Mouse (Mus musculus): ENCODE measurements at regions not wholly inside any gene's neighbourhood (a gene's known extent, or its start where the extent isn't known, plus 50 kb on each side); places are given as distances from the start of the nearest gene placed in this dataset.

GRCm38 (mm10) chr2:128433553-128434081, 157.4 kb upstream of the Spdye4c start:
- in situ Hi-C loops (cut with MboI; ENCODE audit: low pct_unique_long_range_greater_than_20kb in 1 of 2, low sequenced_read_pairs in 2 of 2, unreplicated experiment in 1 of 2) = no loop called here

DNA sequence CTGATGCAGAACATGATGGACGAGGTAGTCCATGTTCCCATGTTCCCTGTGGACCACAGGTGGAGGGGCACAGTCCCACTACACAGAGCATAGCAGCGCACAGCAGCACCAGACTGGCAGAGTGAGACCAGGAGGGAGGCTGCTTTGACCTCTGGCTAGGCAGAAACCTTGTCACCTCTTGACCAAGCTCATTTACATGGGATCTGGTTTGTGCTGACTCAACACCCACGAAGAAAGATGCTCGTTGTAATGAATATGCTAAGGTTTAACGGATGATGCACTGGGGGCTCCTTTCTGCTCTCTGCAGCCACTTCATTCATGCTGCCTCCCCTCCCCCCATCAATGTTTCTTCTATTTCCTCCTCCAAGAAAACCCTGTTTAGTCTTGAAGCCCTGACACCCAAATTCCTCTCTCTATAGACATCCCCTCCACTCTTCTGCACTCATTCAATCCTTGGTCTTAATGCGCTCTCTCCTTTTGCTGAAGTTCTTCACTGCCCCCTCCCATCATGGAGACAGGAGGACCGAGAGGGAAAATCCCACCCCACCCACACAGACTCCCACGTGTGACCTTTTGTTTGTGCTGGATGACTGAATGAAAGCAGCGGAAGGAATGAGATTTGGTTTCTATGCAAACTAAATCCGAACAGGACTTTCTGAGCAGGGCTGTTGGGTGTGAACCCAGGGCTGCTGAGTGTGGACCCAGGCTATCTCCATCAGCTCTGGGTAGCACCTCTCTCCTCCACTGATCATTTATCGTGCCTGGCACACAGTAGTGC, 156.6 kb upstream of the Spdye4c start:
- in situ Hi-C loops (cut with MboI; ENCODE audit: low pct_unique_long_range_greater_than_20kb in 1 of 2, low sequenced_read_pairs in 2 of 2, unreplicated experiment in 1 of 2) = no loop called here

- in situ Hi-C loops (cut with MboI; ENCODE audit: low pct_unique_long_range_greater_than_20kb in 1 of 2, low sequenced_read_pairs in 2 of 2, unreplicated experiment in 1 of 2) = no loop called here
These were observed 154.6 kb upstream of the Spdye4c start for GRCm38 (mm10) chr2:128436378-128436777.

DNA sequence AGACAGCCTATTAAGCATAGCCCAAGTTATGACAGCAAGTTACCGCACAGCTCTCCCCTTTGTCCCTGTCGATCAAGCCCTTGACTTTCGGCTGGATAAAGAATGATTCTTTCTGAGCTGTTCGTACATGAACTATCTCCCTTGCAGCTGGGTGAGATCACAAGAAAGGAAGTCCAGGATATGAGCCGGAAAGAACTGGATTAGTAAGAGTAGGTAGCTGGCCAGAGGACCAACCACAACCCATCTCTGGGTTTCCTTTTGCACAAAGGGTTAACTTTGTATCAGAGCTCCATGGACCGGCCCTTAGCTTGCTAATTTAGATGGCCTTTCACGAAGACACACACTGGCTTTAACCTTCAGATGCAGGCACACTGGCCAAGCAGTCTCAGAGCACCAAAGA, 153.3 kb upstream of the Spdye4c start:
- in situ Hi-C loops (cut with MboI; ENCODE audit: low pct_unique_long_range_greater_than_20kb in 1 of 2, low sequenced_read_pairs in 2 of 2, unreplicated experiment in 1 of 2) = no loop called here

GRCm38 (mm10) chr2:128438161-128438822, 152.7 kb upstream of the Spdye4c start:
- in situ Hi-C loops (cut with MboI; ENCODE audit: low pct_unique_long_range_greater_than_20kb in 1 of 2, low sequenced_read_pairs in 2 of 2, unreplicated experiment in 1 of 2) = no loop called here

DNA sequence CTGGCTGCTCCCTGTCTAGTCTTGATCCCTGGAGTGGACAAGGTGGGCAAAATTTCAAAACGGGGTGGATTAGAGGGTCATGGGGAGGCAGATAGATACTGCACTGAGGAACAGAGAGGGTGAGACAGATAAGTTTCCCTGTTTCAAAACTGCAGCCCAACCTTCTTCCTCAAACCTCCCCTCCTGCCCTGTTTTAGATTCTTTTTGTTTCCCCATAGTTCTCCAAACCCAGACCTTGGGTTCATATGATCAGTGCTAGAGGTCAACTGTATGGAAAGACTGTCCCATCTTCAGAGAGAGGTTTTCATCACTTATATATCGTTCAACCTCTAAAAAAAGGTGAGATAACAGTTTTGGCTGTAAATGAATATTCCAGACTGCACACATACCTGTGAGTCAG, 152.1 kb upstream of the Spdye4c start:
- in situ Hi-C loops (cut with MboI; ENCODE audit: low pct_unique_long_range_greater_than_20kb in 1 of 2, low sequenced_read_pairs in 2 of 2, unreplicated experiment in 1 of 2) = no loop called here

DNA sequence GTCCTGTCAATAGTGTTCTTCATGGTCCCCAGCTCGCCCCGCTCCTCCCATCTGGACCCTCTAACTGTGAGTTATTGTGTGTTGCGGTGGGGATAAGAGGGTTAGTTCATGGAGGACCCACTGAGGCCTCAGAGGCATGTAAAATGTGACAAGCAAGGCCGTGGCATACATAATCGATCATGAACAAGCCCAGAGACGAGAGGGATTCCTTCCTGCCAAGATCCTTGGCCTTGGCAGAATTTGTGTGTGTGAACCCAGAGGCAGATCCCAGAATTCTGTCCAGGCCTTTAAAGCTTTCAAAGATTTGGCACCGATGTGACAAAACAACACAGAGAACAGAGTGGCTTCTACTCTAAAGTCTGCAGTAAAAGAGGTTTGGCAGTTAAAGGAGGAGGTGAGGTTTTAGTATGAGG, 146.4 kb upstream of the Spdye4c start:
- in situ Hi-C loops (cut with MboI; ENCODE audit: low pct_unique_long_range_greater_than_20kb in 1 of 2, low sequenced_read_pairs in 2 of 2, unreplicated experiment in 1 of 2) = no loop called here

DNA sequence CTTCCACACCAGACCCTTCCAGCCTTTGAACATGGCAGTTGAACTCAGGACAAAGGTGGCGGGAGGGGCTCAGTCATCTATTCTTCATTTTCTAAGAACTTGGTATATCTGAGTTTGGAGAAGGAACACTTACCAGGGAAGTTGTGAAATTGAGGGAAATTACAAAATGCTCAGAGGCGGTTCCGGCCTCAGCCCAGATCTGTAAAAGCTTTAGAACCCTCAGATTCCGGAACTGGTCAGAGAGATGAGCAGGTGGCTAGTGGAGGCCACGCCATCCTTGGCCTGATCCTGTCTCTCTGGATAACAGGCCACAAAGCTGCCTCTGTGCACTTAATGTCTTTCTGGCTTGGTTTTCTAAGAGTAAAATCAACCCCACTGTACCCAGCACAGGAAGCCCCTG, 145.6 kb upstream of the Spdye4c start:
- in situ Hi-C loops (cut with MboI; ENCODE audit: low pct_unique_long_range_greater_than_20kb in 1 of 2, low sequenced_read_pairs in 2 of 2, unreplicated experiment in 1 of 2) = no loop called here

- in situ Hi-C loops (cut with MboI; ENCODE audit: low pct_unique_long_range_greater_than_20kb in 1 of 2, low sequenced_read_pairs in 2 of 2, unreplicated experiment in 1 of 2) = no loop called here
These were observed 141.7 kb upstream of the Spdye4c start for GRCm38 (mm10) chr2:128449294-128449693.

GRCm38 (mm10) chr2:128450045-128450444, 141.0 kb upstream of the Spdye4c start:
- in situ Hi-C loops (cut with MboI; ENCODE audit: low pct_unique_long_range_greater_than_20kb in 1 of 2, low sequenced_read_pairs in 2 of 2, unreplicated experiment in 1 of 2) = no loop called here

DNA sequence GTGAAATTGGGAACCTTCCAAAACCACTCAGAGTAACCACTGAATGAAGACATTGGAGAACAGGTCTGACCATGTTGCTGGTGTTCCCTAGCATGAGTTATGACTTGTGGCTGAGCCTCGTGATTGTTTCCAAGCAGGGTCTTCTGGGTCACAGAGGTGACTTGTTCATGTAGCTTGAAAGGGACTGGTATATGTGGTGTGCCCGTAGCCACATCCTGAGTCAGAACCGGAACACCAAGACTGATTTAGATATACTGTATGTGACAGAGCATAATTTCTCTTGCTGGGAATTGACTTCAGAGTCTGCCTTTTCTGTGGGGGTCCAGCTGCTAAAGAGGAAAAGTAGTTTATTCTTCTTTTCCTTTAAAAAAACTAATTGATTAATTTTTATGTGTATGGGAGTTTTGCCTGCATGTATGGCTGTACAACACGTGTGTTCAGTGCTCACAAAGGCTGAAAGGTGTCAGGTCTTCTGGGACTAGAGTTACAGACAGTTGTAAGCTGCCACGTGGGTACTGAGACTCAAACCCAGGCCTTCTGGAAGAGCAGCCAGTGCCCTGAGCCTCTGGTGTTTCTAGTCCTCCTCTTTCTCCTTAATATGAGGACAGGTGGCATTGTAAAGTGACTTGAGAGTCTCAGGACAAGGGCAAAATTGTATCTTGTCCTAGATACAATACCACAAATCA, 139.3 kb upstream of the Spdye4c start:
- in situ Hi-C loops (cut with MboI; ENCODE audit: low pct_unique_long_range_greater_than_20kb in 1 of 2, low sequenced_read_pairs in 2 of 2, unreplicated experiment in 1 of 2) = no loop called here

GRCm38 (mm10) chr2:128452582-128452981, 138.4 kb upstream of the Spdye4c start:
- in situ Hi-C loops (cut with MboI; ENCODE audit: low pct_unique_long_range_greater_than_20kb in 1 of 2, low sequenced_read_pairs in 2 of 2, unreplicated experiment in 1 of 2) = no loop called here

- in situ Hi-C loops (cut with MboI; ENCODE audit: low pct_unique_long_range_greater_than_20kb in 1 of 2, low sequenced_read_pairs in 2 of 2, unreplicated experiment in 1 of 2) = no loop called here
These were observed 136.5 kb upstream of the Spdye4c start for GRCm38 (mm10) chr2:128454509-128454908.

GRCm38 (mm10) chr2:128457591-128458209, 133.3 kb upstream of the Spdye4c start:
- in situ Hi-C loops (cut with MboI; ENCODE audit: low pct_unique_long_range_greater_than_20kb in 1 of 2, low sequenced_read_pairs in 2 of 2, unreplicated experiment in 1 of 2) = no loop called here

DNA sequence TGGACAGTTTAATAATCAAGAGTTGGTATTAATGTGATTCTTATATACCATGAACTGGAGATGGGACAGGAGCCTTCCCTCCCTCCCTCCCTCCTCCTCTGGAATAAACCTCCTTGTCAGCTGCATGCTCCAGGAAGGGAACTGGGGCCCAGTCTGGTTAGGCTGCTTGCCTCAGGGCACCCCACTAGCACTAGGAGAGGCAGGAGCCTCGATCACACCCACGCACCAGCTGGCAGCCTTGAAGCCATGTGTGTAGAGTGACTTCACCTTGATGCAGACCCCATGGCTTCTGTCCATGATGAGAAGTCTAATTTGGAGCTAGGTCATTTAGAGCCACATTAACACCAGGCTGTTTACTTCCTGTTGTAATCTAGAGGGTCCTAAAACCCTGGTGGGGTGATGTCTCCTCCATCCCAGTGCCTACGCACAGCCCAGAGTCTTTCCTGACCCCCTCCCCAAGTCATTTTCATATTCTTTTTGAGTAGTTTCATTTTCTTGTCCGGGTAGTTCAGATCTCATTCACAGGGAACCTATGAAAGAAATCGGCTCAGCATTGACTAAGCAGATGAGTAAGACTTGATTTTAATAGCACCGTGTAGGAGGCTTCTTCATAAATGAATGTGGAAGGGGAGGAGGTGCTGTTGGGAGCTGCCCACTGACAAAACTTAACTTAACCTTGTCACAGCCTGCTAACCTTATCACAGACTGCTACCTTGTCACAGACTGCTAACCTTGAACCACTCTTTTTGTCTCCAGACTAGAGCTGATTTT, 125.6 kb upstream of the Spdye4c start:
- in situ Hi-C loops (cut with MboI; ENCODE audit: low pct_unique_long_range_greater_than_20kb in 1 of 2, low sequenced_read_pairs in 2 of 2, unreplicated experiment in 1 of 2) = no loop called here

DNA sequence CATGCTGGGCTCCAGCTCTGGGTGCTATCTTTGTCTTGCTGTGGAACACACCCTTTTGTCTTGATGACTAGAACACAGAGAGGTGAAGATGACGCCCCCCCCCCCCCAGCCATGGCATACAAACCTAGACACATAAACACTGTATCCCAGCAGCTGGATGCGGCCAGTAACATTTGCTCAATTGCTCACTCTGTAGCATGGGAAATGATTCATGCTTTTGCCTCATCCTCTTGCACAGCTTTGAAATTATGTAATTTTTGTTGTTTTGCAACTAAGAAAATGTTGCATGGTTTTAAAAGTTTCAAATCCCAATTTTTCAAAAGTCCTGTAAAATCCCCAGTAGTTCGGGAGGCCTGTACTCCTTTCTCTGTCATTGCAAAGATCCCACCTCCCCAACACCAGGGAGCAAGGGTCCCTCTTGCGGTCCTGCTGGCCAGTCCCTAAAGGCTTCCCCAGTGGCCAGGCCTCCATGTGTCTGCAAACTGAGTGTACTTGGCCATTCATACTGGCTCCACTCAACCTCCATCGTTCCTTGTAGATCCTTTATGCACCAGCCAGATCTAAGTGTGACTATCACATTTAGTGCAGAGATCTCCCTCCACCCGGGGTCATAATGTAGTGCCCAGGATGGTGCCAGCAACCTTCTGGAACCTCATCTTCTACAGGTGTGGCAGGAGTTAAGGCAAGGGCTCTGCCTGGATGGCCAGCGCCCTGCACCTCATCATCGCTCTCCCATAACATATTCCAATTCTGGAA, 123.3 kb upstream of the Spdye4c start:
- in situ Hi-C loops (cut with MboI; ENCODE audit: low pct_unique_long_range_greater_than_20kb in 1 of 2, low sequenced_read_pairs in 2 of 2, unreplicated experiment in 1 of 2) = no loop called here

DNA sequence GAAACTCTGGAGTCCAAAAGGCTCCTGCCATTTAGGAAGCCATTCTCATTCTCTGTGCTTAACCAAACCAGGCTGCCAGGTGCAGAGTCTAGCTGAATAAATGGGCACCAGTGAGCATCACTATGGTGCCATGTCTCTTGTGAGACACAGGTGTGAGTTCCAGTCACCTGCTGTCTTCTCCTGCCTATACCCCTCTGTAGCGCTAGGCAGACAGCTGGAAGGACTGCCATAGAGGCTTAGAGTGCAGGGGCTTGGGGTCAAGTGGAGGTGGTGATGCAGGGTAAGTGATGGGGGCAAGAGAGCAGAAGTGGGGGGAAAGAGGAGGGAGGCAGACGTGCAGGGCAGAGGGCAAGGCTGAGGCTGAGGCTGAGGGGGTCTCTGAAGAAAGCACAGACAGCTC, 122.7 kb upstream of the Spdye4c start:
- in situ Hi-C loops (cut with MboI; ENCODE audit: low pct_unique_long_range_greater_than_20kb in 1 of 2, low sequenced_read_pairs in 2 of 2, unreplicated experiment in 1 of 2) = no loop called here

- in situ Hi-C loops (cut with MboI; ENCODE audit: low pct_unique_long_range_greater_than_20kb in 1 of 2, low sequenced_read_pairs in 2 of 2, unreplicated experiment in 1 of 2) = no loop called here
These were observed 120.7 kb upstream of the Spdye4c start for GRCm38 (mm10) chr2:128470351-128470750.
